Mouse (Mus musculus): ENCODE results near the gene Ppp1ca. TPM values are rescaled to one million over a fixed set of nuclear protein-coding genes. Genes with fewer than 3 reads are reported as not detected.

Gene Ppp1ca
- total and polyA plus RNA-seq, 2 experiments from 2014 or later: 510 to 592 TPM

GRCm38 (mm10) chr19:4244775-4245174, 52.9 kb downstream of the Ppp1ca start:
- Histone ChIP-seq H3K9me3 (ENCODE audit: low read length) (no peaks in the 10 kb centered on the region), H3K27ac (ENCODE audit: low read depth, low read length) (no peak overlapping the region), H3K36me3 (ENCODE audit: insufficient read depth, low read length) (no peaks in the 10 kb centered on the region), H3K4me3 (ENCODE audit: low read depth, low read length) (no peak overlapping the region), H3K27me3 (ENCODE audit: insufficient read depth, low read length) (no peaks in the 10 kb centered on the region), H3K4me1 (ENCODE audit: insufficient read depth, low read length) (no peaks in the 10 kb centered on the region), H3K4me2 (ENCODE audit: low read depth, low read length, poor library complexity, severe bottlenecking) (no peak overlapping the region), H3K9ac (replicated peaks; ENCODE audit: low read length, poor library complexity, severe bottlenecking) (no peak overlapping the region)
- no peak for TF ChIP-seq CTCF (IDR thresholded peaks at IDR 0.05)
- ATAC-seq (ENCODE audit: low FRiP score) (no peak), DNase-seq (ENCODE audit: low spot score) (no peak)
- 79% methylated on average over 6 of the region's 6 CpGs for WGBS

Small RNA genes within 50 kb of the gene (microRNA-seq; reads per million reads assigned to microRNA genes)
- not detected for gene Gm26115 (ENCODE audit: borderline number of aligned reads)

Other genes starting within 250 kb of the Ppp1ca start
Only the 30 nearest of the 31 such genes appear.
- gene Aldh3b3, start 233.4 kb upstream of the Ppp1ca start, total RNA-seq (2014; rRNA removed): not detected in 2 replicates
- not detected in 2 replicates for gene Aldh3b3, start 233.4 kb upstream of the Ppp1ca start, polyA plus RNA-seq (2015; fragmentation: Nextera tagmentation; extraction: Ambion mirVana)
- 2.4 and 2.8 TPM in 2 replicates for gene Aldh3b2, start 219.7 kb upstream of the Ppp1ca start, total RNA-seq (2014; rRNA removed)
- gene Aldh3b2, start 219.7 kb upstream of the Ppp1ca start, polyA plus RNA-seq (2015; fragmentation: Nextera tagmentation; extraction: Ambion mirVana): 2.6 TPM in 2 replicates
- gene Acy3, start 205.5 kb upstream of the Ppp1ca start, total RNA-seq (2014; rRNA removed): 2.5 and 3.0 TPM in 2 replicates
- 2.6 and 3.5 TPM in 2 replicates for gene Acy3, start 205.5 kb upstream of the Ppp1ca start, polyA plus RNA-seq (2015; fragmentation: Nextera tagmentation; extraction: Ambion mirVana)
- not detected in 2 replicates for gene Tbx10, start 199.3 kb upstream of the Ppp1ca start, total RNA-seq (2014; rRNA removed)
- not detected in 2 replicates for gene Tbx10, start 199.3 kb upstream of the Ppp1ca start, polyA plus RNA-seq (2015; fragmentation: Nextera tagmentation; extraction: Ambion mirVana)
- gene Nudt8, start 191.5 kb upstream of the Ppp1ca start, total RNA-seq (2014; rRNA removed): 18.5 and 22.1 TPM in 2 replicates
- 26.2 and 33.2 TPM in 2 replicates for gene Nudt8, start 191.5 kb upstream of the Ppp1ca start, polyA plus RNA-seq (2015; fragmentation: Nextera tagmentation; extraction: Ambion mirVana)
- gene Gm49405, start 191.4 kb upstream of the Ppp1ca start, total RNA-seq (2014; rRNA removed): 3.5 and 4.0 TPM in 2 replicates
- 2.7 and 3.0 TPM in 2 replicates for gene Gm49405, start 191.4 kb upstream of the Ppp1ca start, polyA plus RNA-seq (2015; fragmentation: Nextera tagmentation; extraction: Ambion mirVana)
- 8.8 and 13.4 TPM in 2 replicates for gene Doc2g, start 188.8 kb upstream of the Ppp1ca start, total RNA-seq (2014; rRNA removed)
- 5.4 and 5.5 TPM in 2 replicates for gene Doc2g, start 188.8 kb upstream of the Ppp1ca start, polyA plus RNA-seq (2015; fragmentation: Nextera tagmentation; extraction: Ambion mirVana)
- gene Ndufv1, start 179.3 kb upstream of the Ppp1ca start, total RNA-seq (2014; rRNA removed): 137 and 237 TPM in 2 replicates
- gene Ndufv1, start 179.3 kb upstream of the Ppp1ca start, polyA plus RNA-seq (2015; fragmentation: Nextera tagmentation; extraction: Ambion mirVana): 271 and 281 TPM in 2 replicates
- 268 and 350 TPM in 2 replicates for gene Gstp1, start 154.1 kb upstream of the Ppp1ca start, total RNA-seq (2014; rRNA removed)
- 665 and 685 TPM in 2 replicates for gene Gstp1, start 154.1 kb upstream of the Ppp1ca start, polyA plus RNA-seq (2015; fragmentation: Nextera tagmentation; extraction: Ambion mirVana)
- gene Gstp2, start 146.0 kb upstream of the Ppp1ca start, total RNA-seq (2014; rRNA removed): 3.6 TPM in 1 of 2 replicates, not detected in the other
- 2.4 and 4.1 TPM in 2 replicates for gene Gstp2, start 146.0 kb upstream of the Ppp1ca start, polyA plus RNA-seq (2015; fragmentation: Nextera tagmentation; extraction: Ambion mirVana)
- gene Gstp3, start 132.5 kb upstream of the Ppp1ca start, total RNA-seq (2014; rRNA removed): not detected in 2 replicates
- not detected in 2 replicates for gene Gstp3, start 132.5 kb upstream of the Ppp1ca start, polyA plus RNA-seq (2015; fragmentation: Nextera tagmentation; extraction: Ambion mirVana)
- gene Cabp2, start 110.5 kb upstream of the Ppp1ca start, total RNA-seq (2014; rRNA removed): not detected in 2 replicates
- gene Cabp2, start 110.5 kb upstream of the Ppp1ca start, polyA plus RNA-seq (2015; fragmentation: Nextera tagmentation; extraction: Ambion mirVana): not detected in 2 replicates
- 37.4 and 45.6 TPM in 2 replicates for gene Cdk2ap2, start 94.9 kb upstream of the Ppp1ca start, total RNA-seq (2014; rRNA removed)
- 60.5 and 64.2 TPM in 2 replicates for gene Cdk2ap2, start 94.9 kb upstream of the Ppp1ca start, polyA plus RNA-seq (2015; fragmentation: Nextera tagmentation; extraction: Ambion mirVana)
- gene Pitpnm1, start 92.1 kb upstream of the Ppp1ca start, total RNA-seq (2014; rRNA removed): 162 and 187 TPM in 2 replicates
- gene Pitpnm1, start 92.1 kb upstream of the Ppp1ca start, polyA plus RNA-seq (2015; fragmentation: Nextera tagmentation; extraction: Ambion mirVana): 127 and 134 TPM in 2 replicates
- 29.8 and 49.9 TPM in 2 replicates for gene Aip, start 66.2 kb upstream of the Ppp1ca start, total RNA-seq (2014; rRNA removed)
- gene Aip, start 66.2 kb upstream of the Ppp1ca start, polyA plus RNA-seq (2015; fragmentation: Nextera tagmentation; extraction: Ambion mirVana): 87.7 and 97.6 TPM in 2 replicates
- gene Gpr152, start 52.3 kb upstream of the Ppp1ca start, total RNA-seq (2014; rRNA removed): 0.16 TPM in 1 of 2 replicates, not detected in the other
- not detected in 2 replicates for gene Gpr152, start 52.3 kb upstream of the Ppp1ca start, polyA plus RNA-seq (2015; fragmentation: Nextera tagmentation; extraction: Ambion mirVana)
- gene Cabp4, start 48.0 kb upstream of the Ppp1ca start, total RNA-seq (2014; rRNA removed): not detected in 2 replicates
- gene Cabp4, start 48.0 kb upstream of the Ppp1ca start, polyA plus RNA-seq (2015; fragmentation: Nextera tagmentation; extraction: Ambion mirVana): 0.20 and 0.36 TPM in 2 replicates
- 96.1 and 116 TPM in 2 replicates for gene Coro1b, start 43.4 kb upstream of the Ppp1ca start, total RNA-seq (2014; rRNA removed)
- gene Coro1b, start 43.4 kb upstream of the Ppp1ca start, polyA plus RNA-seq (2015; fragmentation: Nextera tagmentation; extraction: Ambion mirVana): 95.2 and 104 TPM in 2 replicates
- 0.38 TPM in 1 of 2 replicates, not detected in the other for gene Ptprcap, start 38.5 kb upstream of the Ppp1ca start, total RNA-seq (2014; rRNA removed)
- gene Ptprcap, start 38.5 kb upstream of the Ppp1ca start, polyA plus RNA-seq (2015; fragmentation: Nextera tagmentation; extraction: Ambion mirVana): 0.28 TPM in 1 of 2 replicates, not detected in the other
- 23.5 and 25.2 TPM in 2 replicates for gene Rps6kb2, start 28.7 kb upstream of the Ppp1ca start, total RNA-seq (2014; rRNA removed)
- 58.2 and 62.8 TPM in 2 replicates for gene Rps6kb2, start 28.7 kb upstream of the Ppp1ca start, polyA plus RNA-seq (2015; fragmentation: Nextera tagmentation; extraction: Ambion mirVana)
- gene Carns1, start 16.6 kb upstream of the Ppp1ca start, total RNA-seq (2014; rRNA removed): 4.4 and 6.6 TPM in 2 replicates
- gene Carns1, start 16.6 kb upstream of the Ppp1ca start, polyA plus RNA-seq (2015; fragmentation: Nextera tagmentation; extraction: Ambion mirVana): 6.7 and 6.9 TPM in 2 replicates
- 0.49 and 1.9 TPM in 2 replicates for gene Tbc1d10c, start 781 bp upstream of the Ppp1ca start, total RNA-seq (2014; rRNA removed)
- gene Tbc1d10c, start 781 bp upstream of the Ppp1ca start, polyA plus RNA-seq (2015; fragmentation: Nextera tagmentation; extraction: Ambion mirVana): 1.2 and 1.6 TPM in 2 replicates
- 18.0 and 22.8 TPM in 2 replicates for gene Rad9a, start 9.6 kb downstream of the Ppp1ca start, total RNA-seq (2014; rRNA removed)
- 14.7 and 17.0 TPM in 2 replicates for gene Rad9a, start 9.6 kb downstream of the Ppp1ca start, polyA plus RNA-seq (2015; fragmentation: Nextera tagmentation; extraction: Ambion mirVana)
- 0.99 and 1.2 TPM in 2 replicates for gene Clcf1, start 22.2 kb downstream of the Ppp1ca start, total RNA-seq (2014; rRNA removed)
- 0.28 and 0.44 TPM in 2 replicates for gene Clcf1, start 22.2 kb downstream of the Ppp1ca start, polyA plus RNA-seq (2015; fragmentation: Nextera tagmentation; extraction: Ambion mirVana)
- not detected in 2 replicates for gene AC109138.7, start 22.3 kb downstream of the Ppp1ca start, total RNA-seq (2014; rRNA removed)
- not detected in 2 replicates for gene AC109138.7, start 22.3 kb downstream of the Ppp1ca start, polyA plus RNA-seq (2015; fragmentation: Nextera tagmentation; extraction: Ambion mirVana)
- gene Pold4, start 39.8 kb downstream of the Ppp1ca start, total RNA-seq (2014; rRNA removed): 20.9 and 37.7 TPM in 2 replicates
- gene Pold4, start 39.8 kb downstream of the Ppp1ca start, polyA plus RNA-seq (2015; fragmentation: Nextera tagmentation; extraction: Ambion mirVana): 20.8 and 26.8 TPM in 2 replicates
- 40.6 and 67.7 TPM in 2 replicates for gene Ssh3, start 77.1 kb downstream of the Ppp1ca start, total RNA-seq (2014; rRNA removed)
- gene Ssh3, start 77.1 kb downstream of the Ppp1ca start, polyA plus RNA-seq (2015; fragmentation: Nextera tagmentation; extraction: Ambion mirVana): 18.6 and 20.7 TPM in 2 replicates
- 92.2 and 106 TPM in 2 replicates for gene Ankrd13d, start 91.1 kb downstream of the Ppp1ca start, total RNA-seq (2014; rRNA removed)
- 79.1 and 84.8 TPM in 2 replicates for gene Ankrd13d, start 91.1 kb downstream of the Ppp1ca start, polyA plus RNA-seq (2015; fragmentation: Nextera tagmentation; extraction: Ambion mirVana)
- 152 and 257 TPM in 2 replicates for gene Grk2, start 114.2 kb downstream of the Ppp1ca start, total RNA-seq (2014; rRNA removed)
- 27.0 and 29.6 TPM in 2 replicates for gene Grk2, start 114.2 kb downstream of the Ppp1ca start, polyA plus RNA-seq (2015; fragmentation: Nextera tagmentation; extraction: Ambion mirVana)
- gene Kdm2a, start 206.2 kb downstream of the Ppp1ca start, total RNA-seq (2014; rRNA removed): 64.9 and 103 TPM in 2 replicates
- gene Kdm2a, start 206.2 kb downstream of the Ppp1ca start, polyA plus RNA-seq (2015; fragmentation: Nextera tagmentation; extraction: Ambion mirVana): 17.8 and 18.4 TPM in 2 replicates